Mouse (Mus musculus) brain, embryonic 14.5 days (tissue): ENCODE data around the gene Immp2l.

Experiments
- CTCF ChIP-seq: fragments of 200-500 bp; IDR thresholded peaks from 2 replicates; pipeline ENCODE4 v1.5.1; 2012; ENCODE audit warnings: inconsistent platforms, mild to moderate bottlenecking, moderate library complexity, borderline replicate concordance; ENCODE audit not compliant: insufficient read depth, insufficient read length; ENCODE audit errors: extremely low read depth
- POLR2A ChIP-seq: fragments of 200-500 bp; IDR thresholded peaks from 2 replicates; pipeline ENCODE4 v1.6.1; 2012; ENCODE audit warnings: mild to moderate bottlenecking, inconsistent platforms, borderline replicate concordance; ENCODE audit not compliant: poor library complexity, insufficient read depth, insufficient read length, severe bottlenecking; ENCODE audit errors: extremely low read depth

DNA sequence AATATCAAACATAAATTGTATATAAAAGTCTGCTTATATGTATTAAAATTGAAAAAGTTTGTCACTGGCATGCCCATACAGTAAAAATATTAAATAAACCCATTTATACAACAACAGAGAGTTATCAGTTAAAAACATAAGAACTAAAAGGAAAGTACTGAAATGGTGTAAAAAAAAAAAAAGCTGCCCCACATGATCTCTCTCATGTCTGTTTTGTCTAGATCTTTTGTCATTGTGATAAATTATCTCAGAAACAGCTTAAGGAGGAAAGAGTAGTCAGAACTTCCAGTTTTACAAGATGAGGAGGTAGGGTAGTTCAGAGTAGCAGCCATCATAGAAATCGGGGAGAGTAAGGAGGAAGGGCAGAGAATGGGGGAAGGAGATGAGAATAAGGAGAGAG, 298.1 kb downstream of the Immp2l start:
- TF ChIP-seq POLR2A = no peak
- no peak for TF ChIP-seq CTCF
